Mouse (Mus musculus) kidney, postnatal 14 days (tissue): Measurements from ENCODE around the gene Speer4f2.
"Not testable (repeated sequence)": the region's sequence is repeated elsewhere in the genome, so short reads cannot be mapped to it uniquely, and the experiment has no call there.

ENCODE experiments used
- DNase-seq: peaks from one replicate; pipeline ENCODE4 v3.0.0; 2022; ENCODE audit warnings: mixed read lengths

Gene Speer4f2

DNA sequence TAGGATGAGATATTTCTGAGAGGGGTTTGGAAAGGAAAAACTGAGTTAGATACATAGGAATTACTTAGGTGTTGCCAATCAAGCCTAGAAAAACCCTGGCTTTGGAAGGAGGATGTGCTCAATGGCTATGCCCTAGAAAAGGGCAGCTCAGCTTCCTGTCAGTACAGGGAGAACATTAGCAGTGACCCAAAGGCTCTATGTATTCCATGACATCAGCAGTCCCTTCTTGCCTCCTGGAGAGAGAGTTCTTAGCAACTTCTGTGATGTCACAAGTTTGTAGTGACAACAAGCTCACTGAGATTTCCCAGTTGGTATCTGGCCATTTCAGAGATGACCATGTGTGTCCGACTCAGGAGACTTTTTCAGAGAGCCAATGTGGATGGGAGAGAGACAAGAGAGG is at the start of gene Speer4f2:
TSS of gene Speer4f2 (plus strand) at position 301 of the 400 bp plus-strand sequence.
- not testable (repeated sequence) for DNase-seq

DNA sequence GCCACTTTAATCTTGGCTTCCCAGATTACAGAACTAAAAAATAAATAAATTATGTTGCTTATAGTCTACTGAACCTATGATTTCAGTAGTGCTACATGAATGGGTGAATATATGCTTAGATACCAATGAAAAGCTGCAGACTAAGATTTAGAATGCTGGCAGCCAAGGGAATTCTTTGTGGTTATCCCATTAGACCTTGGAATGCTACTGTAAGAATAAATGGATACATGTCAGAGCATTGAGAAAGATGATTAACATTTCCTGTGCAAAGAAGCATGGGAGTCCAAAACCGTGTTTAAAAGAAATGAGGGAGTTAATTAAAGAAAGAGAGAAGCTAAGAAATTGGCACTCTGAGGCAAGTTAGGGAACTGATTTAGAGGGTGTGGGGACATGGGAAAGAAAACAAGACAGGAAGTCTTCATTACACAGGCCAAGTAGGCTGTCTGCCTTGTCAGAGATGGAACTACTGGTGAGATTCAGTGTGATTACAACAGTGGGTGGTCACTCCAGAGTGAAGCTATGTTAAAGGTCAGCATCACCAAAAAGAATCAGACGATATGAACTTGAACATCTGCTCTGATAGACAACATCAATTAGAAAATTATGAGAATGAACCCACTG is 43.9 kb upstream of the Speer4f2 start:
- peak; percentile 19 for DNase-seq

DNA sequence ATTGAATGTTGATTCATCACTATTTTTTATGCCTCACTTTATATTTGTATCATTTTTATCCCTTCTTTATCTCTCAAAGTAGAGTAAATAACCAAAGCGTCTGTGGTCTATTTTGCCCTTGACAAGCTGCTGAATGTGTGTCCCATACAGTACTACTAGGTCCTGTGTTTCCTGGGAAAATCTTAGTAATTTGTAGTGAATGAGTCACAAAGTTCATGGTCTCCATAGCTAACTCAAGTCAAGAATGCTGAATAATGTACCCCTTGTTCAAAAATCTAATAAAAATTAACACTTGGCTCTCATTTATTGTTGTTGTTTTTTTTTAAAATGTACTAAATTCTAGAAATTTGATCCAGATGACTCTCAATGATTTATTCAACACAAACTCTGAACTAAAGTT is 38.1 kb upstream of the Speer4f2 start:
- no peak for DNase-seq

DNA sequence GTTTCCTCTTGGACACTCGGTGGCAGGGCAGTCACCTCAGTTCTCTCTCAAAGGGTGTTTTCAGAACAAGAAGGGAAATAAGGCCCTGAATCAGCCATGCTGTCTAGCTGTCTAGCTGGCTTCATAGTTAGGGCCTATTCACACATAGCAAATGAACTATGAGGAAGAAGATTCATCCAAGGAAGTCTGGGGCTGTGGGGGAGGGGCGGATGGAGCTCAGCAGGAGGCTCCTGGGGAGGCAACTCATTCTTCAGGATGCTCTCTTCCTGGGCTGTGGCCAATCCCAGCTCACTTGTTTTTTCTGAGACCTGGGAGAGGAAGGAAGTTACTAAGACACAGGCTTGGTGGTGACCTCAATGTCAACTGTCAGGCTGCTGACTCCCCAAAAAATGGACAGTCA is 27.2 kb upstream of the Speer4f2 start:
- DNase-seq: peak; percentile 9

DNA sequence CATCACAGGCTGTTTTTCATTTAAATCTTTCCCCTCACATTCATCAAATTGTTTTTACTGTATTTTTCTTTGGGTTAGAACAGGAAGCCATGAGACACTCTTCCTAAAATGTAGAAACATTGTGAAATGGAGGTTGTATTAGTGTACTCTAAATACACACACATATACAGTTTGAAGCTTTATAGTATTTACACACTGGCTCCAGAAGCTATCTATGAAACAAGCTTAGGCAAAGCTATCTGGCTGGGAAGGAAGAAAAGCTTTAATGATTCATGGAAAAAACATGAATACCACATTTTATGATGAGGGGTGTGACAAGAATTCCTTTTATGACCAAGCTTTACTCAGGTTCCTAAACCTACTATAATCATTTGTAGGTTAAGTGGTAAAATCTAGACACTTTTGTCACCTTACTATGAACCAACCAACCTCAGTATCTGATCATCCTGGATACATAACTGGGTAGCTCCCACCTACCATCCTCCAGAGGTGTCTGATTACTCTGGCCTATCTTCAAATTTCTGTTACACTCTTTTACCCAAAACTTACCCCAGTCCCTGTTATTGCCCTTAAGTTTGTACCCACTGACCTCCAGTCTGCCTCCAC is 13.5 kb upstream of the Speer4f2 start:
- DNase-seq: no peak

DNA sequence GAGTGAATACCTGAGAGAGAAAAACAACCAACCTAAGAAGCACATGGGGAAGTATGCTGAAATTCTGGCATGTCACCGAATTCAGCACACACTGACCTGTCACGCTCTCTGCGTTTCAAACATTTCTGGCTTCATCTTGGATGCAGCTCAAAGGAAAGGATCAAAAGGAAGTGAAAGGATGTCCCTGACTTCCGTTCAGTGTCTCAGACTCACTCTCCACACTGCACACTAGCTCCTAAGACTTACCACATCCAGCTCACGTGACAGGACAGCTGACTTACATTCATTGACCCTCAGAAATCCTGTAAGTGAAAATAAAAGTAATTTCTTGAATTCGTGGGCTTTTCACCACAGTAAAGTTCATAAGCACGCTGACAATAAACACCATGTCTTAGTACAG is 16.9 kb downstream of the Speer4f2 start:
- DNase-seq: peak; percentile 6

DNA sequence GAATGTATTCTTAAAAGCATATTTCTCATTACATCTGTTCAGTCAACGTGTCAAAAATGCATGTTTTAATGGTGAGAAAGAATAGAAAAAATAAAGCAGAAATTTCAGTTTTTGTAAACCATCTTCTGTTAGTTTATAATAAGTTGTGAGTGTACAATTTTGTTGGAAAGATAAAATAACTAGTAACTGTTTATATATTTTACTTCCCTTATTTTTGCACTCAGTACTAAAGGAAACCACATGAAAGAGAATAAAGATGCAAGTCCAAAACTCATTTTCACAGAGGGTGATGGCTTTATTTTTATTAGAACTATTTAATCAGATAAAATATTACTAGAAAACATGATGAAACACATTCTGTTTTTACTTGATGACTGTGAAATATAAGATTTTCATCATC is 18.2 kb downstream of the Speer4f2 start:
- no peak for DNase-seq

DNA sequence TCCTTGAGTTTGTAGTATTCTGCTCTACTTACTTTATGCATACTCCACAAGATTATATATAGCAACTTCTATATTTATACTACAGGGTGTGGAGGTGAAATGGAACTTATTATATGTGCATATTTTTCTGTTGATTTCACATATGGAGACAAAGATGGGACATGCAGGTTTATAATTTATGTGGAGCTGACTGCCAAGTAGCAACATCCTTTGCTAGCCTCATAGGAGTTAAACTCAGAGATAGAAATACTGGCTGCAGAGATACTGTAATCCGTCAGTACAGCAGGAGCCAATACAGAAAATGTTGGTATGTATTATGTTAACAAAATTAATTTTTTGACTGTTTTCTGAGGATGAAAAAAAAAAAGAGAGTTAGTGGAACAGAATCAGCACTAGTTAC is 27.6 kb downstream of the Speer4f2 start:
- no peak for DNase-seq

DNA sequence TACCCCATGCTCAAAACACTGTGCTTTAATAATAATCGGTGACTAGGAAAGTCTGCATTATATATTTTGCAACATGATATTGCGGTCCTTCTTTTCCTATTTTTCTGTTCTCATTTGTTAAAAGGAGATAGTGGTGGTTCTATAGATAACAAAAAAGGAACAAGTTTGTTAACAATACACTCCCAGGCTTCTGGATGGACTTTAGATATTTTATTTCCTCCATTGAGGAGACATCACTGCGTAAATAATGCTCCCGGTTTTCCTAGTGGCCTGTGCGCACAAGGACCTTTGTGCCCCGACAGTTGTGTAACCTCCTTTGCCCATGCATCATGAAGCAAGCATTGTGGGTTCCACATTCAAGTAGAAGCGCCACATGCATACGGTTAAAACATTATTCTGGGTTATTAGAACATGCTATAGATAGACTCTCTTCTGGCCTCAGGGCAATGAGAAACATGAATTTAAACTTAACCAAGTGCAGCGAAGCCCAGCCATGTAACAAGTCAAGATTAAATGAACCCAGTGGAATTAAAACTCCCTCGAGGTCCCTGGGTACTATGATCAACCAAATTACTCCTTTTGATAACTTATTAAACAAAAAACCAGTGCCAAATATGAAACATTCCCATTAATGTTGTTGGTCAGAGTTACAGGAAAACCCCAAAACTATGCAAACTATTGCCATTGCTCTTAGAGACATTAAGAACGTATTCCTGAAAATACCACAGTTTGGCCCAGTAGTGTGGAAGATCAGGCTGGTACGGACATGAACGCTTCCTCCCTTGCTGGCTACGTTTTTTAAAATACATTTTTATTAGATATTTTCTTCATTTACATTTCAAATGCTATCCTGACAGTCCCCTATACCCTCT is 28.5 kb downstream of the Speer4f2 start:
- no peak for DNase-seq

DNA sequence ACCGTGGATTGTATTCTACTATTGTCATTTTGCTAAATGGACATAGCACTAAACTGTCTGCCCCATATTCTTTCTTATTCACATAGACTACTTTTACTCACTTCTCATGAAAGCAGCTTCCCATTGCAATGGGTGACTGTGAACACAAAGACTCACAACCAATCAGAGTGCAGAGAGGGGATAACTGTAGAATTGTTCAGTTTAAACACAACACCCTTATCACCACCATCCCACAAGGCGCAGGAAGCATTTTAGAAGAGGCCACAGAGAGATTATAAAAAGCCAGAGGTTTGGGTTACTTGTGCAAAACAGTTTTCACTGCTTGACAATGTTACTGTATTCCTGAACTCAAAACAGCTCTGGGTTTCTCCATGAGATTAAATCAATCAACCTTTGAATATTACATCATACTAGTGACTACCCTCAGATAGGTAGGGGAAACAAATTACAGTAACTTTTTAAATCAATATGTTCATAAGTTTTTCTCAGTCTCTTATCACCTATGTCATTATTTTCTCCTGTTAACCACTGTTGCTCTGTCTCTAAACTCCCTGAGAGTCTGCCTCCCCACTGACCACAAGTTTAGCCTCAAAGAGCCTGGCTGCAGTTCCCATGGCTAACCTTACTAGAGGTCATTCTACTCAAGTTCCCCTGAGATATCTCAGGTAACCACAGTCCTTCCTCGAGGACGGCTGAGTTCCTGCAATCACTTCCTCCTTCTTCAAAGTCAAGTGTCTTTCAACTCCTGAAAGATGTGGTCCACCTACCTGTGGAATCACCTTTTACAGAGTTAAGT is 29.5 kb downstream of the Speer4f2 start:
- DNase-seq: no peak

DNA sequence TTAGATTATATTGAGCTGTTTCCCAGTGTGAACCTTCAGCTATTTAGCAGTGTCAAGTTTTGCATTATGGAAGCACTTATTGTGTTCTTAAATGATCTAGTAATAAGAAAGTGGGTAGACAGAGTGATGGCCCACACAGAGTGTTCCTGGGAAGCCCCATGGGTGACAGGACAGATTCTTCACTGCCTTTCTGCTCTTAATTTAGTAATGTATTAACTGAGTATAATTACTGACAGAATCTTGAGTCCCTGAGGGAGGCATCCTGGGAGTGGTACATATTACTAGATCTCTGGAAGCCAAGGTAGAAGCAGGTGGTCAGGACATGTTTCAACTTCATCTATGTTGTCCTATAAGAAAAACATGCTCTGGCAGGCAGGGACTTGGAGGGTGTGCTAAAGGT is 30.6 kb downstream of the Speer4f2 start:
- peak; percentile 11 for DNase-seq

DNA sequence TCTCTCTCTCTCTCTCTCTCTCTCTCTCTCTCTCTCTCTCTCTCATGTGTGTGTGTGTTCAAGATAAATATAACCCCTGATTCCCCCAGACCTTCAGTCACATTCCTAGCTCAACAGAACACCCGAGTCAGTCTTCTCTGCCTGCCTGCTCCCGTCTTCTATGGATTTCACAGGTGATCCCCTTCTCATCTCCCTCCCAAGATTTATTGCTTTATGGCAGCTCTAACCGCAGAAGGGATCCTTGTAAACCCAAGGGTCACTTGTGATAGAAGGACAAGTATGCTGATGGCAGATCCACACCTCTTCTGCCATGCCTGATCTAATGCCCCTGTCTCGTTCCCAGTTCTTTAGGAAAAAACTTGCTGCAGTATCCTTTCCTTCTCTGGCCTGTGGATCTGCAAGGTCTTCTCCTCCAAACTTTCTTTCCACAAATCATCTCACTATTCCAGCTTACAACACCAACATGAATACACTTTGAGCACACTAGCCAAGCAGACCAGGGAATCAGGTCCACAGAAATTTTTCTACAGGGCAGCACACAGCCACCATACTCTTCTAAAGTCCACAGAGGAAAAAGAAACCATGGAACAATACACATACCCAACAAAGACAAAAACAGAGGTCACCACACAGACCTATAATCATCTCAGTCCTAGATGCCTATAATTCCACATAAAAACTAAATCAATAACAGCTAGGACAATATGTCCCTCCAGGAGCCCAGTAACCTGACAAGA is 36.1 kb downstream of the Speer4f2 start:
- DNase-seq: no peak

DNA sequence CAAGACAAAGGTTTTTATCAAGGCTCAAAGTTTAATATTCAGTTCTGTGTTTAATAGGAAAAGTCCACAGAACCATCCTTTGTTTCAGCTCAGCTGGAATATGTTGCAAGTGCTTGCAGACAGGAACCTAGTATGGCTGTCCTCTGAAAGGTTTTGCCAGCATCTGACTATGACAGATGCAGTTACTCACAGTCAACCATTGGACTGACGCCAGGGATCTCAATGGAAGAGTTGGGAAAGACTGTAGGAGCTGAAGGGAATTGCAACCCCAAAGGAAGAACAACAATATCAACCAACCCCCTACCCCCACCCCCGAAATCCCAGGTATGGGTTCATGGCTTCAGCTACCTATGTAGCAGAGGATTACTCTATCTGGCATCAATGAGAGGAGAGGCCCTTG is 44.2 kb downstream of the Speer4f2 start:
- no peak for DNase-seq

DNA sequence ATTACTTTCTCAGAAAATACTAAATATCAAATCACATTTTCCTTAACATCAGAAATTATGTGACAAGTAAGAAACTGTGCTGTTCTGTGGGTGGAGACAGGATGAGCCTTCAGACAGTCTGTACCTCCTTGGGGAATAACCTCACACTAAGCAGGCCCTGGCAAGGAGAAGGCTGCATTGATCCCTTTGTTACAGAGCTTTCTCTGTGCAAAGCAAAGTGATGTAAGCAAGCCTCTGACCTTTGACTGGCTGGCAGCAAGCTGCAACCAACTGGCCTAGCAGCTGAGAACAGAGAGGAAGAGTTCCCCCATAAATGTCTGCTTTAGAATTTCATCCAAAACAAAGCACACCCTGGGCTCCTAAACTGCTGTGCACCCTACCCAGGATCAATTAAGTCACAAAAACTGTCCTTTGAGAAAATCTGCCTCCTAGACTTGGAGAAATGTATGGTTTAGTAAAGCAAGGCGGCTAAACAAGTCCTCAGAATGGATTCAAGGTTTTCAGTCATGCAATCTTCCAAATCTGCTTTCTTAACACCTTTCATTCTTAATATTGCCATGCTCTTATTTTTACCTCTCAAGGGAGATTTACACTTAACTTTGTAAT is 46.3 kb downstream of the Speer4f2 start:
- DNase-seq: peak; percentile 51

DNA sequence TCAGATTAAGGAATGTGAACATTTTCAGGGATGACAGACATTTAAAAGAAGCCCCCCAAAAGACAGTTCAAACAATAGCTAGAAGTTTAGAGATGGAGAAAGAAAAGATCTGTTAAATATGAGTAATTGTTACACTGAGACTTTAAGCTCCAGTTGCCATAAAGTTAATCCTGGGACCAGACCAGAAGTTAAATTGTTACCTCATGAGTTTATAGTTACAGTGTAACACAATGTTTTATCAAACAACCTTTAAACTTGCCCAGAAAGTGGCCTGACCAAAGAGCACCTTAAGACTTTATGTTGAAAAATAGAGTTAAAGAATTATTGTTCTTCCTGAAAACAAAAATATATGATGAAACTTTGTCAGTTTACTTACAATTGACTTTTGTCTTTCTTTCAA is 46.9 kb downstream of the Speer4f2 start:
- DNase-seq: no peak

DNA sequence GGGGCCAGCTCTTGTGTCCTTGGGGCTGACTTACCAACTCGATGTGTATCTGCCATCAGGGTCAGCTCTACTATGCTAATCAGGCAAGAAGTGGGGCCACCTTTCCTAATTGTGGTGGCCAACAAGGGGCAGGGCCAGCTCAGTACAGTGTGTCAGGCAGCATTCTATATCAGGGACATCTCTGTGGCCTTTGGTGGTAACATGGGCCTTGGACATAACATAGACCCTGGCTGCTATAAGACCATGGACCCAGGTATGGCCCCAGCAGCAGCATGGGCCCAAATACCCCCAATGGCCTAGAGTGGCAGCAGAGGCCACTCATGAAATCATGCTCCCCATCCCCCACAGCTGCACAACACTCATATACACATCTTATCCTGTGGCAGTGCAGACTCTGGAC is 49.2 kb downstream of the Speer4f2 start:
- DNase-seq: no peak

DNA sequence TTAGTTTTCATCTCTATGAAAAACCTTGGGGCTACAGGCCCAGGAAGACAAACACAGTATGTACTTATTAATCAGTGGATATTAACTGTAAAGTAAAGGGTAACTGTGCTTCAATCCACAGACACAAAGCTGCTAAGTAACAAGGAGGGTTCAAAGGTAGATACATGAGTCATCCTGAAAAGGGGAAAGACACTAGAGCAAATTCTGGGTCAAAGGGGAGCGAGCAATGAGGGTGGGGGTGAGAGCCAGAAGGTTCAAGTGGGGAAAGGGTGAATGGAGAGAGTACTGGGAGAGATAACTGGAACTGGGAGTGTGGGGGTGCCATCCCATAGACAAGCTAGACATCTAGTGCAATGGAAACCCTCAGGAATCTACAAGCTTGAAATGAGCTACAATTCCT is 54.0 kb downstream of the Speer4f2 start:
- DNase-seq: no peak
